Mouse (Mus musculus) heart, embryonic 15.5 days (tissue): ENCODE measurements around the gene Csnk1e. TPM values are rescaled to one million over a fixed set of nuclear protein-coding genes. Genes with fewer than 3 reads are reported as not detected.

ENCODE experiments used
- ATAC-seq: fragments of 200-750 bp; cut with Nextera tagmentation; replicated peaks from 2 replicates; pipeline ENCODE4 v1.8.0; 2017; ENCODE audit warnings: low read depth, moderate TSS enrichment; ENCODE audit not compliant: insufficient number of reproducible peaks, insufficient read depth, low FRiP score
- H3K27ac ChIP-seq: fragments of 300-500 bp; sonication (generic); 2 replicates; pipeline ENCODE4 v1.5.1; 2015; ENCODE audit warnings: mild to moderate bottlenecking, inconsistent platforms
- H3K27me3 ChIP-seq: fragments of 300-500 bp; sonication (generic); 2 replicates; pipeline ENCODE4 v1.6.1; 2015; ENCODE audit warnings: inconsistent platforms
- H3K36me3 ChIP-seq: fragments of 300-500 bp; sonication (generic); 2 replicates; pipeline ENCODE4 v1.6.1; 2015; ENCODE audit warnings: mild to moderate bottlenecking, inconsistent platforms
- H3K4me1 ChIP-seq: fragments of 300-500 bp; sonication (generic); replicated peaks from 2 replicates; pipeline ENCODE4 v1.6.1; 2015; ENCODE audit warnings: inconsistent platforms
- H3K4me2 ChIP-seq: fragments of 300-500 bp; sonication (generic); 2 replicates; pipeline ENCODE4 v1.6.1; 2015; ENCODE audit warnings: inconsistent platforms, mild to moderate bottlenecking, moderate library complexity
- H3K4me3 ChIP-seq: fragments of 300-500 bp; sonication (generic); 2 replicates; pipeline ENCODE4 v1.5.1; 2015; ENCODE audit warnings: mild to moderate bottlenecking, inconsistent platforms
- H3K9ac ChIP-seq: fragments of 300-500 bp; sonication (generic); 2 replicates; pipeline ENCODE4 v1.6.1; 2015; ENCODE audit warnings: mild to moderate bottlenecking, inconsistent platforms
- H3K9me3 ChIP-seq: fragments of 300-500 bp; sonication (generic); replicated peaks from 2 replicates; pipeline ENCODE4 v1.6.1; 2016; ENCODE audit warnings: inconsistent platforms
- WGBS: fragments of 180-500 bp; shearing (Covaris S2); methylation state at CpG from one replicate; pipeline ENCODE4 v1.1.7; 2015; ENCODE audit warnings: mixed read lengths; 5-methylcytosine and 5-hydroxymethylcytosine counted together
- polyA plus RNA-seq: library from polyadenylated mRNA; unstranded; fragments of >200 nt; fragmentation: Nextera tagmentation; extraction: Ambion mirVana; gene quantifications from 2 replicates; pipeline ENCODE4 v1.2.1, GENCODE M21; 2015

Gene Csnk1e
- polyA plus RNA-seq, 1 experiment from 2014 or later = 74.9 TPM

DNA sequence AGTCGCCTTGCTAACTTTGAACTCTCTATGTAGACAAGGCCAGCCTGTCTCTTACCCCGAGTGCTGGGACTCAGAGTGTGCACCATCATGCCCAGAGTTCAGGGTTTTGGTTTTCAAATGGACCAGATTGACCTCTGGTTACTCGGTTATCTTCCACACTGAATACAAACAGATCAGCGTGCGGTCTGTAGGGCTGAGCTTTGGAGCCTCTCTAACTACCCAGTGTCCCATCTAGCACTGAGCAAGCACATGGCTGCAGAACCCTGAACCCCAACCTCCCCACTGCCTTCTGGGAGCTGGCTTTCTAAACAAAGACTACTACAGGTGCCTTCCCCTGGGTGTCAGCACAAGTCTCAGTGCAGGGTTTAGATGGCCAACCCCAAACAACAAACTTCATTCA is 62.8 kb downstream of the Csnk1e start:
- ATAC-seq = no peak
- peaks cover 98% of the 10 kb centered on the region for H3K4me1 ChIP-seq
- 0 out of 2 replicates have a peak, but pooled peaks cover 7% of the 10 kb centered on the region for H3K36me3 ChIP-seq
- no peak overlapping the region for H3K9ac ChIP-seq
- 69% methylated on average over 5 of the region's 5 CpGs for WGBS
- no peaks in the 10 kb centered on the region for H3K27me3 ChIP-seq
- H3K27ac ChIP-seq = peak overlapping the region; percentile 93
- no peak overlapping the region for H3K4me3 ChIP-seq
- no peaks in the 10 kb centered on the region for H3K9me3 ChIP-seq
- no peak overlapping the region for H3K4me2 ChIP-seq

DNA sequence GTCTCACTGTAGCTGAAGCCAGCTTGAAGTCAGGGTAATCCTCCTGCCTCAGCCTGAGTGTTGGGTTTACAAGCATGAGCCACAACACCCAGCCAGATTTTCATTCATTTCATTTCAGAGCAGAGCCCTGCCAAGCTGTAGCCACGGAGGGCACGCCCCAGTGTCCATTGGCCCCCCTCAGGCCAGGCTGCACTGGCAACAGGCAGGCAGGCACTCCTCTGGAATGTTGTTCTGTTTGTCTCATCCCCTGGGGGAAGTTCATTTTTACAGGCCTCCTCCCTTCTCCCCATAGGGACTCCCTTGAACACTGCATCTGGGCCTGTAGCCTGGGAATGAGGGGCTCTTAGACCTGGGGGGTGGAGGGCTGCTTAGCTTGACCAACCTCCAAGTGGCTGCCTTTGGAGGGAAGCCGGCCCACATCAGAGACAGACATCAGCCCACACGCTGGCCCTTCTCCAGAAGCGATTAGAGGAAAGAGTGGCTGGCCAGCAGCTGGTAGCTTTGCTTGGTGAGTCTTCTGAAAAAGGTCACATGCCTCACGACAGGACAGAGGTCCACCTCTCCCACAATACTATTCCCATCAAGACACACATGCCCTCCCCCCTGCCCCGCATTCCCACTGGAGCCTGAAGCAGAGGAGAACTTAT is 63.8 kb downstream of the Csnk1e start:
- peak; percentile 88 for ATAC-seq
- Histone ChIP-seq H3K9ac (no peak overlapping the region; the same call in 1 of the 2 replicates), H3K36me3 (no peaks in the 10 kb centered on the region), H3K4me2 (peak overlapping the region; percentile 42), H3K27me3 (no peaks in the 10 kb centered on the region), H3K27ac (peak overlapping the region; percentile 93), H3K4me3 (no peak overlapping the region), H3K9me3 (no peaks in the 10 kb centered on the region), H3K4me1 (peaks cover 97% of the 10 kb centered on the region)
- WGBS = 10% methylated on average over 7 of the region's 7 CpGs

GRCm38 (mm10) chr15:79390434-79390833 is 64.9 kb downstream of the Csnk1e start:
- Histone ChIP-seq H3K27ac (peak overlapping the region; percentile 93), H3K9ac (no peak overlapping the region), H3K9me3 (no peaks in the 10 kb centered on the region), H3K27me3 (no peaks in the 10 kb centered on the region), H3K4me1 (peaks cover 93% of the 10 kb centered on the region), H3K36me3 (no peaks in the 10 kb centered on the region; the same call in 1 of the 2 replicates), H3K4me3 (no peak overlapping the region), H3K4me2 (no peak overlapping the region)
- no peak for ATAC-seq
- 65% methylated on average over 6 of the region's 6 CpGs for WGBS

GRCm38 (mm10) chr15:79388171-79388570 is 67.2 kb downstream of the Csnk1e start:
- Histone ChIP-seq H3K9me3 (no peaks in the 10 kb centered on the region), H3K27ac (peak overlapping the region; percentile 4; the same call in 1 of the 2 replicates), H3K4me2 (no peak overlapping the region), H3K4me1 (peaks cover 70% of the 10 kb centered on the region), H3K9ac (no peak overlapping the region), H3K36me3 (no peaks in the 10 kb centered on the region; the same call in 1 of the 2 replicates), H3K4me3 (no peak overlapping the region), H3K27me3 (no peaks in the 10 kb centered on the region)
- 62% methylated on average over 6 of the region's 6 CpGs for WGBS
- no peak for ATAC-seq

DNA sequence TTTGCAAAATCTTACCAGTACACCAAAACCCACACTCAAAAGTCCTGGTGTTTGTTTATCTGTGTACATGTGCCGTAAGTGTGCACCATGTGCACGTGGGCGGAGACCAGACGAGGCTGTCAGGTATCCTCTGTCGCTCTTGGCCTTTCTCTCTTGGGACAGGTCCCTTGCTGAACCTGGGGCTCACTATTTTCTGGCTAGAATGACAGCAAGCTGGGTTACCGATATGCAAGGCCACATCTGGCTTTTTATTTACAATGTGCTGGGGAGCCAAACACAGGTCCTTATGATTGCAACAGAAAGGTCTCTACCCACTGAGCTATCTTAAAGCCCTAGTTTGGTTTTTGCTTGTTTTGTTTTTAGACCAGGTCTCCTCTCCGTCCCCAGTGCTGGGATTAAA is 67.8 kb downstream of the Csnk1e start:
- Histone ChIP-seq H3K4me3 (no peak overlapping the region), H3K9me3 (no peaks in the 10 kb centered on the region), H3K9ac (no peak overlapping the region), H3K36me3 (no peaks in the 10 kb centered on the region; the same call in 1 of the 2 replicates), H3K4me1 (peaks cover 68% of the 10 kb centered on the region), H3K27me3 (no peaks in the 10 kb centered on the region), H3K4me2 (no peak overlapping the region), H3K27ac (peak overlapping the region; percentile 71)
- no peak for ATAC-seq
- WGBS = 77% methylated on average over 7 of the region's 7 CpGs

- Histone ChIP-seq H3K27ac (peak overlapping the region; percentile 71), H3K4me1 (peaks cover 68% of the 10 kb centered on the region), H3K9ac (no peak overlapping the region)
Observed at GRCm38 (mm10) chr15:79387081-79387480, 68.3 kb downstream of the Csnk1e start.

GRCm38 (mm10) chr15:79381644-79382043 is 73.7 kb downstream of the Csnk1e start:
- peak overlapping the region; percentile 53; the same call in 1 of the 2 replicates for H3K4me2 ChIP-seq
- no peak overlapping the region for H3K9ac ChIP-seq
- no peak overlapping the region for H3K4me3 ChIP-seq
- H3K9me3 ChIP-seq = no peaks in the 10 kb centered on the region
- H3K27me3 ChIP-seq = no peaks in the 10 kb centered on the region
- ATAC-seq = no peak
- WGBS = 76% methylated on average over 9 of the region's 9 CpGs
- peaks cover 12% of the 10 kb centered on the region; the same call in 1 of the 2 replicates for H3K36me3 ChIP-seq
- H3K27ac ChIP-seq = peak overlapping the region; percentile 90
- peaks cover 59% of the 10 kb centered on the region for H3K4me1 ChIP-seq

More at GRCm38 (mm10) chr15:79387081-79387480, 68.3 kb downstream of the Csnk1e start:
- ATAC-seq = no peak; the same call in 1 of the 2 replicates
- Histone ChIP-seq H3K27me3 (no peaks in the 10 kb centered on the region), H3K9me3 (no peaks in the 10 kb centered on the region), H3K36me3 (no peaks in the 10 kb centered on the region; the same call in 1 of the 2 replicates), H3K4me2 (no peak overlapping the region), H3K4me3 (no peak overlapping the region)
- 51% methylated on average over 6 of the region's 6 CpGs for WGBS

- ATAC-seq = peak; percentile 15; the same call in 1 of the 2 replicates
Observed at GRCm38 (mm10) chr15:79380468-79381444, 74.6 kb downstream of the Csnk1e start.

GRCm38 (mm10) chr15:79379658-79380057 is 75.7 kb downstream of the Csnk1e start:
- H3K9ac ChIP-seq = no peak overlapping the region
- H3K9me3 ChIP-seq = no peaks in the 10 kb centered on the region
- 77% methylated on average over 7 of the region's 7 CpGs for WGBS
- no peaks in the 10 kb centered on the region for H3K27me3 ChIP-seq
- H3K27ac ChIP-seq = peak overlapping the region; percentile 90; the same call in 1 of the 2 replicates
- H3K4me1 ChIP-seq = peaks cover 52% of the 10 kb centered on the region
- ATAC-seq = no peak
- no peak overlapping the region for H3K4me3 ChIP-seq
- no peak overlapping the region for H3K4me2 ChIP-seq
- H3K36me3 ChIP-seq = peaks cover 27% of the 10 kb centered on the region

More at GRCm38 (mm10) chr15:79380468-79381444, 74.6 kb downstream of the Csnk1e start:
- H3K4me3 ChIP-seq = peak overlapping the region; percentile 17
- H3K9me3 ChIP-seq = no peaks in the 10 kb centered on the region
- WGBS = 31% methylated on average over 23 of the region's 23 CpGs
- peaks cover 21% of the 10 kb centered on the region for H3K36me3 ChIP-seq
- H3K27me3 ChIP-seq = no peaks in the 10 kb centered on the region
- peaks cover 52% of the 10 kb centered on the region for H3K4me1 ChIP-seq
- H3K4me2 ChIP-seq = peak overlapping the region; percentile 53
- peak overlapping the region; percentile 25; the same call in 1 of the 2 replicates for H3K9ac ChIP-seq
- peak overlapping the region; percentile 90 for H3K27ac ChIP-seq

DNA sequence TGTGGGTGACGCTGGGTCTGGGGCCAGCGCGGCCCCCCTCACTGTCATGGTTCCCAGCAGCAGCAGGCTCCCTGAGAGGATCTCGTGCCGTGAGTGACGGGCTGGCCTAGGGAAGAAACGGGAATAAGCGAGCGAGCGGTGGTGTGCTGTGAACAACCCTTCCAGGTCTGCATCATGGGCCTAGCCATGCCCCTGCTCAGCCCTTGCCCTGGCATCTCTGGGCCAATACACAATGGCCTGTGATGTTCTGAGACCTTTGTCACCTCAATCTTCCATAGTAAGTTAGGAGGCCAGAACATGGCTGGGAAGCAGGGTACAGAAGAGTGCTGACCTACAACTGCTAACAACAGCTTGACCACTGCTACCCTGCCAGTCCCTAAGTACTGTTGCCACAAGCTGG is 76.8 kb downstream of the Csnk1e start:
- no peak overlapping the region for H3K9ac ChIP-seq
- peaks cover 52% of the 10 kb centered on the region for H3K4me1 ChIP-seq
- ATAC-seq = no peak
- peaks cover 37% of the 10 kb centered on the region for H3K36me3 ChIP-seq
- no peak overlapping the region for H3K27ac ChIP-seq
- H3K4me2 ChIP-seq = no peak overlapping the region
- no peaks in the 10 kb centered on the region for H3K9me3 ChIP-seq
- no peaks in the 10 kb centered on the region for H3K27me3 ChIP-seq
- 95% methylated on average over 10 of the region's 10 CpGs for WGBS
- no peak overlapping the region for H3K4me3 ChIP-seq

- H3K27me3 ChIP-seq = no peaks in the 10 kb centered on the region
- peak; percentile 54; the same call in 1 of the 2 replicates for ATAC-seq
- peaks cover 46% of the 10 kb centered on the region for H3K36me3 ChIP-seq
- H3K9ac ChIP-seq = no peak overlapping the region
- H3K9me3 ChIP-seq = no peaks in the 10 kb centered on the region
- peak overlapping the region; percentile 50; the same call in 1 of the 2 replicates for H3K27ac ChIP-seq
- H3K4me1 ChIP-seq = peaks cover 49% of the 10 kb centered on the region
- no peak overlapping the region for H3K4me2 ChIP-seq
- H3K4me3 ChIP-seq = no peak overlapping the region
- WGBS = 60% methylated on average over 6 of the region's 6 CpGs
Observed at GRCm38 (mm10) chr15:79377681-79378080, 77.7 kb downstream of the Csnk1e start.
